In the genomic region with DNA sequence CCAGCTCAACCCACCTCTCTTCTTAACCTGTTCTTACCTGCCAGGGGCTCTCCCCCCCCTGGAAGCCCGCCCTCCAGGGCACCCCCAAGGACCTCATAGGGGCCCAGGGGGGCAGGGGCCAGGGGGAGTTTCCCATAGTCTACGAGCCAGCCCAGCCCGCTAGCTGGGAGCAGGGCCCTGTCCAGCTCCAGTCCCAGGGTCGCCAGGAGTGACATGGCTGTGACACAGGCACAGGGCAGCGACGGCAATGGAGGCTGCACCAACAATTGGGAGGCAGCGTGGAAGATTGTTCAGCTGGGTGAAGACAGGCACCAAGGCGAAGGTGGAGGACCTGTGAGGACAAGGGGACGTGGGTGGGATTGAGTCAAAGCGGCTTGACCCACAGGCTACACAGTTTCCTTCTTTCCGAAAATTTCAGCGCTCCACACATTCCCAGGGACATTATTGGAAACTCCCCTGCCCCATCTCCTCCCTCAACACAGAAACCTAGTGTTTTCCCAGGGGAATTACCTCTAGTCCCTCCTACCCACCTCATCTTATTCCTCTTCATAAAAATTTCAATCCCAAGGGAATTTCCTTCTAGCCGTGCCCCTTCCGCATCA, we compare ENCODE assay signal across 8 mouse cellular contexts. TPM values are rescaled to one million over a fixed set of nuclear protein-coding genes. Genes with fewer than 3 reads are reported as not detected.
DNase-seq lines count a peak whose midpoint lies in the region; ATAC-seq and TF ChIP-seq lines count a peak whose summit lies in the region.

No protein-coding gene starts in this region.

- no peak for TF ChIP-seq EP300 in liver, postnatal 0 days (IDR thresholded peaks at IDR 0.05; ENCODE audit: low read depth)

- intact Hi-C loops in left cerebral cortex, postnatal 14 days (cut with DNase I), result loop anchor here (5.0 kb wide), 2 partner anchors 43 to 68 kb away; partner anchors contain the start of gene Vrk3

- H3K27ac ChIP-seq in hindbrain, embryonic 14.5 days, result peak overlapping the region; percentile 53; the same call in 1 of the 2 replicates
- H3K27ac ChIP-seq in liver, postnatal 0 days (ENCODE audit: low read depth), result peak overlapping the region; percentile 98

- peak; percentile 28 to 44 for DNase-seq in frontal cortex, postnatal 10 days (ENCODE audit: low spot score in 2 of 2)
- DNase-seq in frontal cortex, adult 2 months (ENCODE audit: extremely low spot score in 1 of 2, low spot score in 1 of 2), result no peak
- DNase-seq in urinary bladder, postnatal 14 days (ENCODE audit: low spot score), result peak; percentile 4
- DNase-seq in urinary bladder, postnatal 36 days (ENCODE audit: low spot score in 2 of 2), result no peak
- no peak for DNase-seq in hindbrain, embryonic 14.5 days (ENCODE audit: low spot score)
- DNase-seq in liver, postnatal 0 days, result peak; percentile 18
- no peak for DNase-seq in retina, embryonic 14.5 days (ENCODE audit: low spot score)
- no peak for DNase-seq in left cerebral cortex, postnatal 14 days (ENCODE audit: low spot score in 2 of 2)

- peak overlapping the region; percentile 34; the same call in 1 of the 2 replicates for H3K9ac ChIP-seq in hindbrain, embryonic 14.5 days
- H3K9ac ChIP-seq in liver, postnatal 0 days (replicated peaks), result peak overlapping the region; percentile 96

- H3K4me3 ChIP-seq in hindbrain, embryonic 14.5 days (replicated peaks; ENCODE audit: low read length), result peak overlapping the region; percentile 83
- H3K4me3 ChIP-seq in liver, postnatal 0 days (ENCODE audit: low read depth, low read length), result peak overlapping the region; percentile 86

- TF ChIP-seq CTCF in liver, postnatal 0 days (IDR thresholded peaks at IDR 0.05; ENCODE audit: low read depth), result no peak

- no peaks in the 10 kb centered on the region for H3K9me3 ChIP-seq in hindbrain, embryonic 14.5 days (ENCODE audit: control insufficient read depth, low read length)
- no peaks in the 10 kb centered on the region for H3K9me3 ChIP-seq in liver, postnatal 0 days (ENCODE audit: low read length)

- no peaks in the 10 kb centered on the region for H3K27me3 ChIP-seq in hindbrain, embryonic 14.5 days (ENCODE audit: control insufficient read depth, insufficient read depth, low read length)
- no peaks in the 10 kb centered on the region for H3K27me3 ChIP-seq in liver, postnatal 0 days (ENCODE audit: insufficient read depth, low read length)

- WGBS in hindbrain, embryonic 14.5 days, result 23% methylated on average over 14 of the region's 14 CpGs
- WGBS in liver, postnatal 0 days (ENCODE audit: insufficient replicate concordance), result 44% methylated on average over 14 of the region's 14 CpGs

- H3K4me2 ChIP-seq in hindbrain, embryonic 14.5 days (replicated peaks), result peak overlapping the region; percentile 67
- H3K4me2 ChIP-seq in liver, postnatal 0 days (ENCODE audit: low read depth, low read length), result peak overlapping the region; percentile 86

- peaks cover 36% of the 10 kb centered on the region for H3K4me1 ChIP-seq in hindbrain, embryonic 14.5 days (replicated peaks; ENCODE audit: control insufficient read depth, insufficient read depth, low read length)
- H3K4me1 ChIP-seq in liver, postnatal 0 days (ENCODE audit: insufficient read depth), result peaks cover 34% of the 10 kb centered on the region

- H3K36me3 ChIP-seq in hindbrain, embryonic 14.5 days (replicated peaks; ENCODE audit: control insufficient read depth, insufficient read depth), result no peaks in the 10 kb centered on the region
- H3K36me3 ChIP-seq in liver, postnatal 0 days (replicated peaks; ENCODE audit: insufficient read depth, low read length), result peaks cover 21% of the 10 kb centered on the region

- no peak for ATAC-seq in hindbrain, embryonic 14.5 days (ENCODE audit: low FRiP score)
- no peak for ATAC-seq in liver, postnatal 0 days

RNA-seq across cellular contexts. Expression of gene Nup62, which starts 0.8 kb away (rescaled TPM):
- polyA plus RNA-seq in frontal cortex, adult 2 months (2012; rRNA removed), result 29.1 and 29.3 TPM in 2 replicates
- polyA plus RNA-seq in hindbrain, embryonic 14.5 days (2014; fragmentation: Nextera tagmentation; extraction: Ambion mirVana), result 25.4 and 30.0 TPM in 2 replicates
- 19.6 and 21.4 TPM in 2 replicates for polyA plus RNA-seq in liver, postnatal 0 days (2015; fragmentation: Nextera tagmentation; extraction: Ambion mirVana)
- total RNA-seq in left cerebral cortex, postnatal 14 days (2021), result 10 to 100 TPM; 33.0 to 37.1 TPM

RNA-seq across cellular contexts. Expression of gene Il4i1, which starts 1.1 kb away (rescaled TPM):
- 1.3 and 2.2 TPM in 2 replicates for polyA plus RNA-seq in frontal cortex, adult 2 months (2012; rRNA removed)
- polyA plus RNA-seq in hindbrain, embryonic 14.5 days (2014; fragmentation: Nextera tagmentation; extraction: Ambion mirVana), result 1.3 TPM in 2 replicates
- polyA plus RNA-seq in liver, postnatal 0 days (2015; fragmentation: Nextera tagmentation; extraction: Ambion mirVana), result 0.83 and 1.0 TPM in 2 replicates
- total RNA-seq in left cerebral cortex, postnatal 14 days (2021), result 1 to 10 TPM; 2.3 to 3.1 TPM

RNA-seq across cellular contexts. Expression of gene Atf5, which starts 1.4 kb away (rescaled TPM):
- polyA plus RNA-seq in frontal cortex, adult 2 months (2012; rRNA removed), result 24.2 and 35.6 TPM in 2 replicates
- polyA plus RNA-seq in hindbrain, embryonic 14.5 days (2014; fragmentation: Nextera tagmentation; extraction: Ambion mirVana), result 2.2 and 2.5 TPM in 2 replicates
- 66.6 and 72.5 TPM in 2 replicates for polyA plus RNA-seq in liver, postnatal 0 days (2015; fragmentation: Nextera tagmentation; extraction: Ambion mirVana)
- total RNA-seq in left cerebral cortex, postnatal 14 days (2021), result 10 to 100 TPM; 24.4 to 25.1 TPM

RNA-seq across cellular contexts. Expression of gene Akt1s1, which starts 33.7 kb away (rescaled TPM):
- polyA plus RNA-seq in frontal cortex, adult 2 months (2012; rRNA removed), result 87.0 and 108 TPM in 2 replicates
- polyA plus RNA-seq in hindbrain, embryonic 14.5 days (2014; fragmentation: Nextera tagmentation; extraction: Ambion mirVana), result 57.6 and 59.1 TPM in 2 replicates
- 36.9 and 38.6 TPM in 2 replicates for polyA plus RNA-seq in liver, postnatal 0 days (2015; fragmentation: Nextera tagmentation; extraction: Ambion mirVana)
- 10 to 100 TPM; 80.8 to 81.1 TPM for total RNA-seq in left cerebral cortex, postnatal 14 days (2021)

RNA-seq across cellular contexts. Expression of gene Tbc1d17, which starts 33.8 kb away (rescaled TPM):
- polyA plus RNA-seq in frontal cortex, adult 2 months (2012; rRNA removed), result 84.3 and 106 TPM in 2 replicates
- 98.5 and 104 TPM in 2 replicates for polyA plus RNA-seq in hindbrain, embryonic 14.5 days (2014; fragmentation: Nextera tagmentation; extraction: Ambion mirVana)
- 28.2 and 30.5 TPM in 2 replicates for polyA plus RNA-seq in liver, postnatal 0 days (2015; fragmentation: Nextera tagmentation; extraction: Ambion mirVana)
- total RNA-seq in left cerebral cortex, postnatal 14 days (2021), result 10 to 100 TPM; 48.3 to 58.7 TPM

Comparison
In these comparisons a context has a peak if more than half of its experiments do, and no peak if none do; other contexts are left out.
1. DNase-seq: peak in frontal cortex, postnatal 10 days (2 of 2), urinary bladder, postnatal 14 days (single experiment) and liver, postnatal 0 days (single experiment); none in frontal cortex, adult 2 months (0 of 2), urinary bladder, postnatal 36 days (0 of 2), hindbrain, embryonic 14.5 days (single experiment), retina, embryonic 14.5 days (single experiment) and left cerebral cortex, postnatal 14 days (0 of 2).